Comparison of ENCODE assay signal across 22 mouse cellular contexts in genomic region chr2:151997776-151998504, GRCm38 (mm10). TPM values are rescaled to one million over a fixed set of nuclear protein-coding genes. Genes with fewer than 3 reads are reported as not detected.
DNase-seq lines count a peak whose midpoint lies in the region; ATAC-seq and TF ChIP-seq lines count a peak whose summit lies in the region.
"Had no signal": no experiment of that assay in that cellular context is flagged by ENCODE, and none has a peak within 500 bp of the region (broad histone marks: within the 10 kb centered on the region; RNA-seq: fewer than 3 reads in every experiment).

No protein-coding gene starts in this region.

- no peak for DNase-seq in kidney, adult 2 months
- no peak for DNase-seq in kidney, postnatal 14 days
- peak; percentile 41 for DNase-seq in NIH3T3 (ENCODE audit: low read depth)
- no peak for DNase-seq in right cerebral cortex, postnatal 36 days (ENCODE audit: low spot score in 2 of 2)
- no peak for DNase-seq in embryo, embryonic 11 days
- DNase-seq in heart, postnatal 10 days, result no peak
- DNase-seq: B cell, adult 2 months; cerebellum, adult 18-20 months; cerebellum, postnatal 14 days; gastrocnemius, postnatal 14 days; heart, postnatal 36 days; layer of hippocampus, postnatal 36 days; lung, postnatal 14 days; midbrain, embryonic 14.5 days; right cerebral cortex, postnatal 25 days; thymus, postnatal 25 days had no signal

- TF ChIP-seq POLR2A in kidney, adult 2 months (IDR thresholded peaks at IDR 0.05; ENCODE audit: low read depth, low read length), result no peak

- no peaks in the 10 kb centered on the region for H3K27me3 ChIP-seq in kidney, adult 2 months (replicated peaks; ENCODE audit: control insufficient read depth, insufficient read depth, low read length)
- peaks cover 86% of the 10 kb centered on the region for H3K27me3 ChIP-seq in liver, embryonic 12.5 days (replicated peaks)

- ATAC-seq in liver, embryonic 12.5 days, result peak; percentile 76
- ATAC-seq in megakaryocyte-erythroid progenitor cell, adult 5-6 weeks (replicated peaks; ENCODE audit: low FRiP score, low TSS enrichment, poor library complexity, severe bottlenecking), result peak; percentile 53
- ATAC-seq: forebrain, embryonic 14.5 days had no signal

- H3K4me2 ChIP-seq in liver, embryonic 12.5 days, result peak overlapping the region; percentile 25
- H3K4me2 ChIP-seq: hindbrain, embryonic 13.5 days; neural tube, embryonic 12.5 days had no signal

- intact Hi-C loops in heart, postnatal 10 days (cut with DNase I), result loop anchor here (2.0 to 10.0 kb wide), 2 partner anchors 25 to 253 kb away; partner anchors contain the start of gene Psmf1

- H3K9ac ChIP-seq in liver, embryonic 12.5 days, result no peak overlapping the region
- H3K9ac ChIP-seq: hindbrain, embryonic 13.5 days; neural tube, embryonic 12.5 days; stomach, embryonic 15.5 days had no signal

- H3K9me3 ChIP-seq in liver, embryonic 12.5 days (replicated peaks), result no peaks in the 10 kb centered on the region
- H3K9me3 ChIP-seq: hindbrain, embryonic 13.5 days; neural tube, embryonic 12.5 days; stomach, embryonic 15.5 days had no signal

- no peaks in the 10 kb centered on the region for H3K36me3 ChIP-seq in kidney, adult 2 months (ENCODE audit: control insufficient read depth, insufficient read depth, low read length)
- no peaks in the 10 kb centered on the region for H3K36me3 ChIP-seq in liver, embryonic 12.5 days
- H3K36me3 ChIP-seq: hindbrain, embryonic 13.5 days; neural tube, embryonic 12.5 days; stomach, embryonic 15.5 days had no signal

- H3K4me3 ChIP-seq in kidney, adult 2 months (ENCODE audit: insufficient read depth, low read depth, low read length), result no peak overlapping the region
- H3K4me3 ChIP-seq in liver, embryonic 12.5 days, result no peak overlapping the region
- H3K4me3 ChIP-seq: hindbrain, embryonic 13.5 days; neural tube, embryonic 12.5 days; stomach, embryonic 15.5 days had no signal

- WGBS in kidney, adult 2 months, result 65% methylated on average over 8 of the region's 8 CpGs
- 37% methylated on average over 8 of the region's 8 CpGs for WGBS in liver, embryonic 12.5 days (ENCODE audit: insufficient replicate concordance)

- peak overlapping the region; percentile 43 for H3K27ac ChIP-seq in kidney, adult 2 months (ENCODE audit: insufficient read depth, low read depth, low read length)
- H3K27ac ChIP-seq in liver, embryonic 12.5 days, result no peak overlapping the region
- H3K27ac ChIP-seq: hindbrain, embryonic 13.5 days; neural tube, embryonic 12.5 days; stomach, embryonic 15.5 days had no signal

- peaks cover 20% of the 10 kb centered on the region for H3K4me1 ChIP-seq in kidney, adult 2 months (ENCODE audit: control insufficient read depth, insufficient read depth, low read length)
- H3K4me1 ChIP-seq in liver, embryonic 12.5 days, result peaks cover 46% of the 10 kb centered on the region

- no peak for TF ChIP-seq CTCF in kidney, adult 2 months (conservative IDR thresholded peaks at IDR 0.05; ENCODE audit: insufficient read depth, insufficient read length, low read depth, low read length)

RNA-seq across cellular contexts. Expression of gene Slc52a3, which starts 1.6 kb away (rescaled TPM):
- 17.4 and 23.6 TPM in 2 replicates for polyA plus RNA-seq in kidney, adult 2 months (2012; rRNA removed)
- polyA plus RNA-seq in liver, embryonic 12.5 days (2016; fragmentation: Nextera tagmentation; extraction: Ambion mirVana), result 1.3 and 1.9 TPM in 2 replicates
- total RNA-seq in megakaryocyte-erythroid progenitor cell, adult 5-6 weeks (2014; fragmentation: Nextera tagmentation), result 0.42 and 1.4 TPM in 2 replicates
- 0.34 and 0.80 TPM in 2 replicates for total RNA-seq in megakaryocyte-erythroid progenitor cell, adult 5-6 weeks (2017)
- 1 to 10 TPM; 2.1 to 2.6 TPM for total RNA-seq in heart, postnatal 10 days (2021)

RNA-seq across cellular contexts. Expression of gene Fam110a, which starts 17.9 kb away (rescaled TPM):
- 14.2 and 16.2 TPM in 2 replicates for polyA plus RNA-seq in kidney, adult 2 months (2012; rRNA removed)
- polyA plus RNA-seq in liver, embryonic 12.5 days (2016; fragmentation: Nextera tagmentation; extraction: Ambion mirVana), result 11.1 and 11.8 TPM in 2 replicates
- total RNA-seq in megakaryocyte-erythroid progenitor cell, adult 5-6 weeks (2014; fragmentation: Nextera tagmentation), result 3.7 and 9.1 TPM in 2 replicates
- total RNA-seq in megakaryocyte-erythroid progenitor cell, adult 5-6 weeks (2017), result 0.50 and 1.6 TPM in 2 replicates
- total RNA-seq in heart, postnatal 10 days (2021), result 1 to 10 TPM; 5.7 to 7.3 TPM
